Mouse (Mus musculus): ENCODE data around the gene Gm10181.

GRCm38 (mm10) chr9:25055650-25056376, 33.4 kb upstream of the Gm10181 start:
- TF ChIP-seq CTCF (IDR thresholded peaks at IDR 0.05; ENCODE audit: borderline replicate concordance, extremely low read depth, insufficient read depth, insufficient read length) (no peak), POLR2A (IDR thresholded peaks at IDR 0.05; ENCODE audit: borderline replicate concordance, extremely low read depth, insufficient read depth, insufficient read length, poor library complexity, severe bottlenecking) (no peak)

Data from brain, embryonic 14.5 days (tissue).